Mouse (Mus musculus) stomach, postnatal 0 days (tissue): ENCODE results near the gene Tmem259. TPM values are rescaled to one million over a fixed set of nuclear protein-coding genes. Genes with fewer than 3 reads are reported as not detected.

ENCODE experiments used
- ATAC-seq: fragments of 200-750 bp; cut with Nextera tagmentation; 2 replicates; pipeline ENCODE4 v1.8.0; 2017; ENCODE audit not compliant: low FRiP score, low TSS enrichment
- DNase-seq: peaks from one replicate; pipeline ENCODE4 v3.0.0-alpha.2; 2016; ENCODE audit warnings: low spot score
- H3K27ac ChIP-seq: fragments of 300-500 bp; sonication (generic); replicated peaks from 2 replicates; pipeline ENCODE4 v1.5.1; 2014; ENCODE audit warnings: mild to moderate bottlenecking, control low read depth
- H3K27me3 ChIP-seq: fragments of 300-500 bp; sonication (generic); 2 replicates; pipeline ENCODE4 v1.6.1; 2014; ENCODE audit warnings: low read length; ENCODE audit not compliant: control insufficient read depth, insufficient read depth
- H3K36me3 ChIP-seq: fragments of 300-500 bp; sonication (generic); 2 replicates; pipeline ENCODE4 v1.6.1; 2014; ENCODE audit warnings: low read length, mixed read lengths; ENCODE audit not compliant: control insufficient read depth, insufficient read depth
- H3K4me1 ChIP-seq: fragments of 300-500 bp; sonication (generic); replicated peaks from 2 replicates; pipeline ENCODE4 v1.6.1; 2014; ENCODE audit warnings: antibody characterized with exemption; ENCODE audit not compliant: control insufficient read depth, insufficient read depth
- H3K4me2 ChIP-seq: fragments of 300-500 bp; sonication (generic); replicated peaks from 2 replicates; pipeline ENCODE4 v1.6.1; 2014; ENCODE audit warnings: low read depth, mild to moderate bottlenecking, control low read depth, moderate library complexity
- H3K4me3 ChIP-seq: fragments of 300-500 bp; sonication (generic); 2 replicates; pipeline ENCODE4 v1.5.1; 2014; ENCODE audit warnings: low read depth, low read length, control low read depth
- H3K9ac ChIP-seq: fragments of 300-500 bp; sonication (generic); 2 replicates; pipeline ENCODE4 v1.6.1; 2014; ENCODE audit warnings: mild to moderate bottlenecking, low read length, control low read depth, mixed read lengths
- H3K9me3 ChIP-seq: fragments of 300-500 bp; sonication (generic); 2 replicates; pipeline ENCODE4 v1.6.1; 2016; ENCODE audit warnings: low read length; ENCODE audit not compliant: control insufficient read depth
- CTCF ChIP-seq: IDR thresholded peaks from 2 replicates; pipeline ENCODE4 v1.5.1; 2016; ENCODE audit warnings: antibody characterized with exemption, low read depth, mild to moderate bottlenecking, moderate library complexity
- EP300 ChIP-seq: optimal IDR thresholded peaks from 2 replicates; pipeline ENCODE3; 2016; ENCODE audit warnings: antibody characterized with exemption
- WGBS: fragments of 180-500 bp; shearing (Covaris S2); extraction: QIAGEN DNeasy Blood & Tissue Kit; methylation state at CpG from one replicate; pipeline ENCODE4 v1.1.7; 2014; 5-methylcytosine and 5-hydroxymethylcytosine counted together
- polyA plus RNA-seq: library from polyadenylated mRNA; unstranded; fragments of >200 nt; fragmentation: Nextera tagmentation; extraction: Ambion mirVana; gene quantifications from 2 replicates; pipeline ENCODE4 v1.2.1, GENCODE M21; 2015

Gene Tmem259
- polyA plus RNA-seq, 1 experiment from 2014 or later, result 18.5 TPM

GRCm38 (mm10) chr10:80027681-80028520 is 43.8 kb upstream of the Tmem259 start:
- WGBS, result 66% methylated on average over 20 of the region's 20 CpGs
- ATAC-seq (0 out of 2 replicates have a peak, but pooled peaks have one; percentile 10), DNase-seq (peak; percentile 59)
- H3K9ac ChIP-seq, result no peak overlapping the region
- no peak overlapping the region for H3K27ac ChIP-seq
- H3K36me3 ChIP-seq, result no peaks in the 10 kb centered on the region
- TF ChIP-seq CTCF, result no peak
- TF ChIP-seq EP300, result no peak
- H3K4me2 ChIP-seq, result no peak overlapping the region
- no peaks in the 10 kb centered on the region for H3K9me3 ChIP-seq
- no peak overlapping the region for H3K4me3 ChIP-seq
- H3K27me3 ChIP-seq, result no peaks in the 10 kb centered on the region
- H3K4me1 ChIP-seq, result peaks cover 3% of the 10 kb centered on the region; the same call in 1 of the 2 replicates

GRCm38 (mm10) chr10:80025889-80026288 is 41.8 kb upstream of the Tmem259 start:
- ATAC-seq (peak; percentile 4; the same call in 1 of the 2 replicates), DNase-seq (no peak)
- no peaks in the 10 kb centered on the region for H3K36me3 ChIP-seq
- H3K4me3 ChIP-seq, result no peak overlapping the region
- no peak overlapping the region for H3K4me2 ChIP-seq
- no peak overlapping the region for H3K27ac ChIP-seq
- H3K9ac ChIP-seq, result no peak overlapping the region
- no peaks in the 10 kb centered on the region for H3K27me3 ChIP-seq
- TF ChIP-seq EP300, result no peak
- no peaks in the 10 kb centered on the region for H3K4me1 ChIP-seq
- no peaks in the 10 kb centered on the region for H3K9me3 ChIP-seq
- WGBS, result 51% methylated on average over 12 of the region's 12 CpGs

- 65% methylated on average over 10 of the region's 10 CpGs for WGBS
- no peaks in the 10 kb centered on the region for H3K27me3 ChIP-seq
- ATAC-seq, result 0 out of 2 replicates have a peak, but pooled peaks have one; percentile 1
- TF ChIP-seq CTCF, result no peak
- TF ChIP-seq EP300, result no peak
- no peak overlapping the region for H3K4me3 ChIP-seq
- H3K9me3 ChIP-seq, result no peaks in the 10 kb centered on the region
- H3K27ac ChIP-seq, result no peak overlapping the region
- H3K36me3 ChIP-seq, result no peaks in the 10 kb centered on the region
- no peak overlapping the region for H3K4me2 ChIP-seq
- no peaks in the 10 kb centered on the region for H3K4me1 ChIP-seq
- DNase-seq, result no peak
- H3K9ac ChIP-seq, result no peak overlapping the region
These were observed 41.3 kb upstream of the Tmem259 start for GRCm38 (mm10) chr10:80025463-80025862.

GRCm38 (mm10) chr10:80025044-80025347 is 40.9 kb upstream of the Tmem259 start:
- H3K27ac ChIP-seq, result peak overlapping the region; percentile 56; the same call in 1 of the 2 replicates
- no peak overlapping the region for H3K9ac ChIP-seq
- H3K9me3 ChIP-seq, result no peaks in the 10 kb centered on the region
- no peak overlapping the region for H3K4me3 ChIP-seq
- 54% methylated on average over 4 of the region's 4 CpGs for whole genome bisulfite sequencing
- ATAC-seq, result no peak
- H3K4me2 ChIP-seq, result no peak overlapping the region
- TF ChIP-seq EP300 (no peak), CTCF (no peak)
- no peaks in the 10 kb centered on the region for H3K36me3 ChIP-seq
- DNase-seq, result no peak
- no peaks in the 10 kb centered on the region for H3K4me1 ChIP-seq
- H3K27me3 ChIP-seq, result no peaks in the 10 kb centered on the region

- DNase-seq, result no peak
- no peaks in the 10 kb centered on the region for H3K9me3 ChIP-seq
- H3K36me3 ChIP-seq, result no peaks in the 10 kb centered on the region
- H3K9ac ChIP-seq, result 0 out of 2 replicates have a peak overlapping the region, but pooled peaks have one; percentile 13
- no peaks in the 10 kb centered on the region for H3K4me1 ChIP-seq
- H3K27ac ChIP-seq, result peak overlapping the region; percentile 56
- no peak overlapping the region for H3K4me2 ChIP-seq
- no peaks in the 10 kb centered on the region for H3K27me3 ChIP-seq
- H3K4me3 ChIP-seq, result no peak overlapping the region
- 74% methylated on average over 15 of the region's 15 CpGs for WGBS
- ATAC-seq, result no peak
- TF ChIP-seq CTCF (no peak), EP300 (no peak)
These were observed 40.3 kb upstream of the Tmem259 start for GRCm38 (mm10) chr10:80024229-80025043.

- no peaks in the 10 kb centered on the region for H3K9me3 ChIP-seq
- no peaks in the 10 kb centered on the region for H3K27me3 ChIP-seq
- WGBS, result 54% methylated on average over 5 of the region's 5 CpGs
- H3K36me3 ChIP-seq, result no peaks in the 10 kb centered on the region
- no peak for ATAC-seq
- TF ChIP-seq CTCF (no peak), EP300 (no peak)
- H3K27ac ChIP-seq, result no peak overlapping the region
- no peak overlapping the region for H3K4me2 ChIP-seq
- 0 out of 2 replicates have a peak, but pooled peaks cover under 1% of the 10 kb centered on the region for H3K4me1 ChIP-seq
- no peak for DNase-seq
- H3K4me3 ChIP-seq, result no peak overlapping the region
- no peak overlapping the region for H3K9ac ChIP-seq
These were observed 39.6 kb upstream of the Tmem259 start for GRCm38 (mm10) chr10:80023758-80024157.
